Mouse (Mus musculus) cerebellum, adult (tissue): Measurements from ENCODE around the gene Armc5.
A peak's percentile ranks its signal among the peaks of the same experiment; 100 is the strongest.

Experiments used
- ATAC-seq: cut with Nextera tagmentation; 2 replicates; pipeline ENCODE4 v1.9.2; 2017; ENCODE audit warnings: mild to moderate bottlenecking, moderate library complexity, mixed read lengths; ENCODE audit not compliant: insufficient number of reproducible peaks, low FRiP score, low TSS enrichment

Gene Armc5

DNA sequence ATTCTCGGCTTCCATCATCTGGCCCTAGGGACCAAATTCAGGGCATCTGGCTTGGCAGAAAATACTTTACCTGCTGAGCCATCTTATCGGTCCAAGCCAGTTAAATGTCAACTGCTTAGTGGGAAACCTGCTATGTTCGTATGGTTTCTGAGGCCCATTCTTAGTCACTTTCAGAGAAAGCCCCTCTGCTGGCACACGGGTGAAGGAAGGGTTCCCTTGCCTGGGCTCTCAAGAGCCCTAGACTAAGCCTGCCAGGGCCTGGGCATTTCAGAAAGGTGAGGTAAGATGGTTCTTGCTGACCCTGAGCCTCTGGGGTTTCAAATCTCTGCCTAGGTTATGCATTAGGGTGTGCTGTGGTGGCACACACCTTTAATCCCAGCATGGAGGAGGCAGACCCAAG lies 8.4 kb downstream of the Armc5 start:
- ATAC-seq = no peak

GRCm38 (mm10) chr7:128246496-128247391 lies 9.6 kb downstream of the Armc5 start, which contains the start of gene Tgfb1i1:
Tgfb1i1 (plus strand) TSS chr7:128246812.
- ATAC-seq = peak; percentile 38; the same call in 1 of the 2 replicates

DNA sequence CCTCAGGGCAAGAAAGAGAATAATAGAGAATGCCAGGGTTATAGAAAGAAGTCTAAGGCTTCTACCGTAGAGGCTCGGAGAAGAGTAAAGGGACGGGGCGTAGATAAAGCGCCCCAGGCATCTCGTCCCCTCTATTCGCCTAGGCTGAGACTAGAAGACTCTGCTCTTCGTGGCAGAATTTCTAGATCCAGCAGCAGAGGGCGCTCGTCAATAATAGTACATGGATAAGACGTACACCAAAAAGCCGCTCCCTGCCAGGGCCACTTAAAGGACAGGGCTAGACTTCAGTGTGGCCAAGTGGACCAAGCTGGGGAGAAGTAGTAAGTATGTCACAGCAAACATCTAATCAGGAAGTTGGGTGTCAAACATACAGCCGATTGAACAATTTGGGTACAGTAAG lies 10.3 kb downstream of the Armc5 start:
- peak; percentile 59; the same call in 1 of the 2 replicates for ATAC-seq

GRCm38 (mm10) chr7:128248081-128249042 lies 11.2 kb downstream of the Armc5 start:
- no peak for ATAC-seq

DNA sequence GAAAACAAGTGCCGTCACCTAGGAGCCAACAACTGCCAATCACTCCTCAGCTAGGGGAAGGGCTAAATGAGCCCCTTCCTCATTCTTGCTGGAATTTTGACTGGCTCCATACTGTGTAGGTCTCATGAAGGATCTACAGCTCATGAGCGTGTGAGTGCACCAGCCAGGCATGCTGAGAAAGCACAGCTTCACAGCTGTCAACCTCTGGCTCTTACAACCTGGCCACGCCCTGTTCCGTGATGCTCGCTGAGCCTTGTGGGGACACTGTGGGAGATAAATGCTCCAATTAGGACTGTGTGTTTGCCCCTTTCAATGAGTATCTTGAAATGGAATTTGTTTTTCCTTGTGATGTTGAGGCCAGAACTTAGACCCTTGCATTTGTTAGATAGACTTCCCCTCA lies 12.9 kb downstream of the Armc5 start:
- no peak for ATAC-seq

- no peak for ATAC-seq
Observed at GRCm38 (mm10) chr7:128251946-128252345, 14.8 kb downstream of the Armc5 start.

DNA sequence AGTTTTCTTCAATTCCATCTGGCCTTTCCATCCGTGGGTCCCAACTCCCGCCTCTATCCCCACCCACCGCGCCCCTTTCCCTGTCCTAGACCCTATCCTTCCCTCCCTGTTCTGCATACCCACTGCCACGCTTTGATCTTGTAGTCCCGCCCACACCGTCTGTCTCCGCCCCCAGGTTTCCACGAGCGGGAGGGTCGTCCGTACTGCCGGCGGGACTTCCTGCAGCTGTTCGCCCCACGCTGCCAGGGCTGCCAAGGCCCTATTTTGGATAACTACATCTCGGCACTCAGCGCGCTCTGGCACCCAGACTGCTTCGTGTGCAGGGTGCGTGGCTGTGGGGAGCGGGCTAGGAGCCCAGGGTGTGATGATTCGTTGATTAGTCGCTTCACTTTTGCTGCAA lies 15.5 kb downstream of the Armc5 start:
- no peak for ATAC-seq

GRCm38 (mm10) chr7:128254978-128255377 lies 17.8 kb downstream of the Armc5 start:
- ATAC-seq = no peak

GRCm38 (mm10) chr7:128255757-128256156 lies 18.6 kb downstream of the Armc5 start:
- ATAC-seq = no peak

DNA sequence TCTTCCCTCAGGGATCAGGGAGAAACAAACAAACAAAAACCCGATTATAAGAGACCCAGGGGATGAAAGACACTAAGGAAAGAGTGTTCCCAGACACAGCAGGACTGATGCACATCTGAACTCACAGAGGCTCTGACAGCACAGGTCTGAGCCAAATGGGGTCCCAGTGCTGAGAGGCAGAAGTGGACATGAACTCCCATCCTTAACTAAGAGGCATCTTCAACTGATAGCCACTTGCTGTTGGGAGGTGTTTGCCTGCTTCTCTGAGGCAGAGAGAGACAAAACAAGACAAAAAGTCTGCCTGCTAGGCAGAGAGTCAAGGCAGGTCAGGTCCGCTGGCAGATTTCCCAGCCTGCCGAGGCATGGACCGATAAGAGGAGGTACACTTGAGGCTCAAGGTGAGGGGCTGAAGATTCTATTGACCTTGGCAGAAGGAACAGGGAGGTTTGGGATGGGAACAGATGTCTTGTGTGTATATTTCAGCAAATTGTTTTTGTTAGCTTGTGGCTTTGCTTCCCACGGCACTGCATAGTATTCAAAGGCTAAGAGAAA lies 19.7 kb downstream of the Armc5 start:
- ATAC-seq = no peak

DNA sequence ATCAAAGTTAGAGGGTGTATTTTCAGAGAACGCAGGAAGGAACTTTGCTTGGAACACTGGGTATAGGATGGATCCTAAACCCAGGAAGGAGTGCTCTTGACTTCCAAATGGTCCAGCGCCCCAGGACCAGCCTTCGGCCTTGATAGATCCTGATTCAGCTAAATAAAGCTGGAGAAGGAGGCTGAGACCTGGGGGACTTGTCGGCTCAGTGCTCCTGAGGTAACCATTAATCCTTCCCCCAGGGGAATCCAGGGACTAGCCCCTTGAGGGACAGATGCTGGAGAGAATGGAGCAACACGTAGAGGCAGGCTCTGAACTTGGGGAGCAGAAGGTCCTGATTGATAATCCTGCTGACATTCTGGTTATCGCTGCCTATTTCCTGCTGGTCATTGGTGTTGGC lies 28.3 kb downstream of the Armc5 start, which contains the start of gene Slc5a2:
TSS of gene Slc5a2 (plus strand) at position 247 of the 400 bp plus-strand sequence.
- ATAC-seq = no peak

DNA sequence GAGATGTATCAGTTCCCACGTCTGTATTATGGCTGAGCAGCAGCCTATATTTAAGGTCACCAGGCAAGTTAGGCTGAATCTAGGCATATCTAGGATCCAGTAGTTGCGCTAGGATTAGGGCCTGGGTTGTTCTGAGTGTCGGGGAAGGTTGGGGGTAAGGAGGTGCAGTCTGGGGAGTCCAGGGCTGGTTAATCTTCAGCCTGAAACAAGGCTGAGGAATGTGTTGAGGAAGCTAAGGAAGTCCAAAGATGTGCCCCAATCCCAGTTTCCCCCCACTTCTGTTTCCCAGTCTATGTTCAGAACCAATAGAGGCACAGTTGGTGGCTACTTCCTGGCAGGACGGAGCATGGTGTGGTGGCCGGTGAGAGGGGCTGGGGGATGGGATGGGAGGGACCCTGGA lies 28.9 kb downstream of the Armc5 start:
- no peak for ATAC-seq

DNA sequence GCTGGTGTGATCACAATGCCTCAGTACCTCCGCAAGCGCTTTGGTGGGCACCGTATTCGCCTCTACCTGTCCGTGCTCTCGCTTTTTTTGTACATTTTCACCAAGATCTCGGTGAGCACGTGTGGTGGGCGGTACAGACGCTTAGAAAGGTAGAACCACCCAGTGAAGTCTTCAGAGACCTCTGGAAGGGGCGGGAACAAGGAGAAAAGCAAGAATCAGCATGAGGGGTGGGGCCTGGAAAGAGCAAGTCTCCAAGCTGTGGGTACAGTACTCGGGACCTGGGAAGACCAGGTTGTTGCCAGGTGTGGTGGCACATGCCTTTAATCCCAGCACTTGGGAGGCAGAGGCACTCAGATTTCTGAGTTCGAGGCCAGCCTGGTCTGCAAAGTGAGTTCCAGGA lies 30.2 kb downstream of the Armc5 start:
- ATAC-seq = no peak

GRCm38 (mm10) chr7:128267813-128268212 lies 30.7 kb downstream of the Armc5 start:
- ATAC-seq = no peak

GRCm38 (mm10) chr7:128270431-128270850 lies 33.3 kb downstream of the Armc5 start:
- ATAC-seq = peak; percentile 52; the same call in 1 of the 2 replicates

DNA sequence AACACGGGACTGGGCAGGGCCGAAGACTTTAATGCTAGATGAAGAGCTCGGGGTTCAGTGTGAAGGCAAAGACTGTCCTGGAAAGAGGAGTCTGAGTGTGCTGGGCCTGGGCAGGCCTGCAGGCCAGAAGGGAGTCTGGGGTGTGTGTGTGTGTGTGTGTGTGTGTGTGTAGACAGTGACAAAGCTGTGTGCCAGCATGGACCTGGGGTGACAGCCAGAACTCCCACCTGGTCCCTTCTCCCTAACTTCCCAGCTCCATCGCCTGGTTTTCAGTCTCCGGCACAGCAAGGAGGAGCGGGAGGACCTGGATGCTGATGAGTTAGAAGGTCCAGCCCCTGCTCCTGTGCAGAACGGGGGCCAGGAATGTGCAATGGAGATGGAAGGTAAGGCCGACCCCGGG lies 34.4 kb downstream of the Armc5 start:
- ATAC-seq = no peak

DNA sequence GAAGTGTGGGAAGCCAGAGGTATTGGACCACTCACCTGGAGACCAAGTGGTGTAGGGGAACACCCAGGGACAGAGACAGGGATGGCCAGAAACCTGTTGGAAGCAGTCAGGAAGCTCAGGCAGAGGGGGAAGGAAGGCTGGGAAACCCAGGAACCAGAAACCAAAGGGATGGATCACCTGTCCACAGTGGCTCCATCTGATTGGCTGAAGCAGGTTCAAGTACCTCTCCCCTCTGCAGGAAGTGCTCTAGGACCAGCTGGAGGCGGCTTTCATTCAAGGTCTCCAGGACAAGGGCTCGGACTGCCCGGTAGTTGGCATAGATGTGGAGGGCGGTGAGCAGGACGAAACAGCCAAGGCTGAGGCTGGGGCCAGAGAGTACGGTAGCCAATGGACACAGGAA lies 38.9 kb downstream of the Armc5 start:
- no peak for ATAC-seq

DNA sequence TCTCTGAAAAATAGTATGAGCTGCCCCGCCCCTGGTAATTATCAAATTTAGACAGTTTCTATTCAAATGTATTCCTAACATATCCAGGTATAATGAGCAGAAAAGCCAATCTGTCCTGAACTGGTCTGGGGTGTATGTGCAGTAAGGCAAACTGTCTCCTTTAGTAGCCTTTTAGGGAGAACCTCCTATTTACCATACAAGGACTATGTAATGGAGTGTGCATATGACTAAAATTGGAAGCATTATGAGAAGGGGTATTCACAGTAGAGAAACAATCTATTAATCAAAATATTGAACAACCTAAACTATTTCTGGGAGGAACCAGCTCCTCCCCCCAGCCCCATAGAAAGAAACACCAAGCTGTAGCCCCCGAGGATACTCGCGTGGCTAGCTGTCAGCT lies 42.6 kb downstream of the Armc5 start:
- ATAC-seq = no peak

DNA sequence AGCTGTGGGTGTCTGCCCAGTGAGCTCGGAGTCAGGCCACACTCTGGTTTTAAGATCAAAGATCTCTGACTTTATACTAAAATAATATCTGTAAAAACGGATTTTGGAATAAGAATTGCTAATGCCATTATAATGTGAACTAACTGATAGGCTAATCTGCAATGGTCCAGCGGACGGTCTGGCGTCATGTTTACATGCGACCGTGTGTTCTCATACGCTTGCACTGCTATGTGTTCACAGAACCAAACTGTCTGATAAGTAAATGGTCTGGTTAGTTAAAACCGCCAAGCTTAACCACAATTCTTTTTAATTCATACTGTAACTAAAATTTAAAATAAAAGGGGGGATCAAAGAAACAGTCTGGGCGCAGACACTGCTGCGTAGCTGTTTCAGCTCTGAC lies 44.6 kb downstream of the Armc5 start:
- ATAC-seq = no peak

GRCm38 (mm10) chr7:128282532-128283244 lies 45.5 kb downstream of the Armc5 start:
- ATAC-seq = no peak
